Mouse (Mus musculus) right cerebral cortex, adult 2 months (tissue): ENCODE data around the gene Gm45062.

Experiments used
- DNase-seq, 2 experiments: peaks; one replicate each; pipeline ENCODE4 v3.0.0; 2021 to 2022; ENCODE audit warnings: low spot score in 2 of 2

Gene Gm45062

DNA sequence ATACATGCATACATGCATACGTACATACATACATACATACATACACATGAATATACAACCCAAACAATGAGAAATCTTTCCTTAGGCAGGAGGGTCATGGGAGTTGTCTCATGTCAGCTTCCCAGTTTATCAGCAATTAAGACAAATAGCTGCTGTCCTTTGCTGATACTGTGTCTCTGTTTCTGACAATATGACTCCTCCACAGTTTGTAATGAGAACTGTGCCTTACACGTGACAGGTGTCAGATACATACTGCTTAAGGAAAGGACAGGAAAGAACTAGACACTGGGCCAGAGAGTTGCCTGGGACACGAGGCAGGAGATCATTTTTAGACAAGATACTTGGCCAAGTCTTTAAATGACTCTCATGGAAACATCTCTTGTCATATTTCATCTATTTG, 215.1 kb downstream of the Gm45062 start:
- no peak for DNase-seq

- DNase-seq = no peak
Measured at GRCm38 (mm10) chr6:8474820-8475219, 215.6 kb downstream of the Gm45062 start.

GRCm38 (mm10) chr6:8479176-8479575, 219.9 kb downstream of the Gm45062 start:
- DNase-seq = no peak

DNA sequence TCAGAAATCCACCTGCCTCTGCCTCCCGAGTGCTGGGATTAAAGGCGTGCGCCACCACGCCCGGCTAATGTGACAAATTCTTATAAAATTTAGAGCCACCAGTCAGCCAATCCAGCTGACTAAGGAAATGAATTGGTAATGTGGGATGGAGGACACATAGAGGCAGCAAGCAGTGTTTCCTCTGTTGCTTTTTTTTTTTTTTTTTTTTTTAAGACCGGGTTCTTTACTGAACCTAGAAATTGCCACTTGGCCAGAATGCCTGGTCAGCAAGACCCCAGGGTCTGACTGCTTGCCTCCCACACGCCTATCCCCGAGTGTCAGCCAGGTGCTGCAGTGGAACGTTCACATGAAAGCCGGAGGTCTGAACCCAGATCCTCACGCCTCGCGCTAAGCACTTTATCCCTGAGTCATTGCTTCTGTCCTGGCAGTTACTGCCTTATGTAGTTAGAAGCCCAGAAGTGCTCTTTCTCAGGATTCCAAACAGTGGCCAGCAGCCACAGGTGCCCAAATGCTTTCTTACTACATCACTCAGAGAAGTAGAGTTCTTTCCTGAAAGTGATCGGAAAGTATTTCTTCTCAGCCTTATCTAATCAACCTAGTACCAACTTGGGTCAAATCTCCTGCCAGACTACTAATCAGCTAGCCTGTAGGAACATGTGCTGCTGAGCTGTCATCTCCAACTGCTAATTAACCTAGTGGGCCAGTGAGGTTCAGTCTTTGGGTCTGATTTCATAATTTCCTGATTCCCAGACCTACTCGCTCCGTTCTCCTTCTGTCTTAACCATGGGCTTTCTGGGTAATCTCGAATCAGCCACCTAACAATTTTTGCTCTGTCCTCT, 225.4 kb downstream of the Gm45062 start:
- no peak for DNase-seq

GRCm38 (mm10) chr6:8485414-8486175, 226.3 kb downstream of the Gm45062 start:
- no peak for DNase-seq

DNA sequence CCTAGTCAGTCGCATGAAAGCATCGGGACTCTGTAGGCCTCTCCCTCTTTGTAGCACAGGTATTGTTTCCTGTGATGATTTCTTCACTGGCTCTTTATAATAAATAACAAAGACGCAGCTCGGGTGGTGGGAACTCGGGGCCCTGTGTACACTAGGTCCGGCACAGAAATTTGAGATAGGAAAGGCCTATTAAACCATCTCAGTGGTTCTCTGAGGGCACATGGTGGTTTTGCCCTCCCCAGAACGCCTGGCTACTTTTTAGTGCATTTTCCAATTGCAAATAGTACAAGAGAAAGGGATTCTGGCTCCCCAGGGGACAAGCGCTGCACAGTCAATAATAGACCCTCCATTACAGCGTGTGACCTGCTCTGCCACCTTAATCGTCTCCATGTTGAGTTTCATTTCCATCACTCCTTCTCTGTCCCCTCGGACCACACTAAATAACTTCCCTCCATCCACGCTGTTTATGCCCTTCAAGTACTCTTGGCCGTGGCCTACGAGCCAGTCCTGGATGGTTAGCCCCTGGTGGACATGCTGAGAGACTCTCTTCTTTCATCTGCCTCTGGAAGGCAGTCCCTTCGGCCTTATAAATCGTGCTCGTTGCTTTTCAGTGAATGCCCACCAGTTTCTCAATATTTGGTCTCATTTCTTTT, 227.3 kb downstream of the Gm45062 start:
- DNase-seq = no peak

- DNase-seq = no peak
Measured at GRCm38 (mm10) chr6:8487044-8487853, 228.0 kb downstream of the Gm45062 start.

- DNase-seq = no peak
Measured at GRCm38 (mm10) chr6:8488249-8488648, 229.0 kb downstream of the Gm45062 start.

DNA sequence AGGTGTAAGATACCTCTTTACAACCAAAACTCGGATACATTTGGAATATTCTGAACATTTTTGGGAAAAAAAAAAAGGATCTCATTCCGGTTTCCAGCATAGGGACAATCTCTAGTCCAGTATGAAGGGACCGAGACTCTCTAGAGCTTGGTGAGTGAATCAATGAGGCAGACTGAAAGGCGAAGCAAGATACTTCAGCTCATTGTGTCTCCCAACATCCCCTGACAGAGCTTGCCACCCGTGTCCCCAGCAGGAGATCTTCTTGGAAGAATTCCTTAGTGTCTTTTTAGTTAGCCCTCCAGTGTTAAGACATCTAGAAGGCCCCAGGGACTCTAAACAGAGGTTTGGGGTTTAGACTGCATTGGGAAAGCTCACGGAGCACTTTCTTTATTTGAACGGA, 230.0 kb downstream of the Gm45062 start:
- no peak for DNase-seq

GRCm38 (mm10) chr6:8489938-8490585, 230.8 kb downstream of the Gm45062 start:
- no peak for DNase-seq

GRCm38 (mm10) chr6:8492248-8492647, 233.0 kb downstream of the Gm45062 start:
- no peak for DNase-seq

DNA sequence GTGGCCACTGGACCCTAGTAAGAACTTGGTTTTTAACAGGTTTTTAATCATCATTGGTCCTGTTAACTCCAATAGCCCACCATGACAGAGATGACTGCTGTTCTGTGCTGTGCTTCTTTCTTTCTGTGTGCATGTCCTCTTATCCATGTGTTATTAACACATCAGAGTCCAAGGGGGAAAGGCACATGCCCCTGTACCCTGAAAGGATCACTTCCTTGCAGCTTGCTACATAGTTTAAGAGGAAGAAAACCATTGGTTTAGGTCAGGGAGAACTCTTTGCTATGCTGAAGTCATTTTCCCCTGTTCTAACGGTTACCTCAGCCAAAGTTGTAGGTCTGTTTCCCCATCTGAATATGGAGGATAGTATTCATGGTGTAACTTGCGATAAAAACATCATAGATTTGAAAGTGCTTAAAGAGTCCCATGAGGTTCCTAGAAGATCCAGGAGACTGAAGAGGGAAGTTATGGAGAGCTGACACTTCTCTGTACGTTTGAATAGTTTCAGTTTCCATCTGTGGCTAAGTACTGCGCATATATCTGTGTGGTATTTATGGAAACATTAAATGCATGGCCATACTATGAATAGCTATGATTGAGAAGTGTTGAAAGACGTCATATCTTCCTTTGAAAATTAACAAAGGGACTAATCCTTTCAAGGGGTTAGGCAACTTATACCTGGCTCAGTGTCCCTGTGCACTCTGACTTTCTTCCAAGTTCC, 236.0 kb downstream of the Gm45062 start:
- DNase-seq = no peak

- DNase-seq = no peak
Measured at GRCm38 (mm10) chr6:8495827-8496222, 236.6 kb downstream of the Gm45062 start.

GRCm38 (mm10) chr6:8497234-8497867, 238.1 kb downstream of the Gm45062 start:
- no peak for DNase-seq

- no peak for DNase-seq
Measured at GRCm38 (mm10) chr6:8497868-8498257, 238.6 kb downstream of the Gm45062 start.

- DNase-seq = no peak
Measured at GRCm38 (mm10) chr6:8498961-8499360, 239.7 kb downstream of the Gm45062 start.

GRCm38 (mm10) chr6:8503953-8504352, 244.7 kb downstream of the Gm45062 start:
- DNase-seq = no peak

DNA sequence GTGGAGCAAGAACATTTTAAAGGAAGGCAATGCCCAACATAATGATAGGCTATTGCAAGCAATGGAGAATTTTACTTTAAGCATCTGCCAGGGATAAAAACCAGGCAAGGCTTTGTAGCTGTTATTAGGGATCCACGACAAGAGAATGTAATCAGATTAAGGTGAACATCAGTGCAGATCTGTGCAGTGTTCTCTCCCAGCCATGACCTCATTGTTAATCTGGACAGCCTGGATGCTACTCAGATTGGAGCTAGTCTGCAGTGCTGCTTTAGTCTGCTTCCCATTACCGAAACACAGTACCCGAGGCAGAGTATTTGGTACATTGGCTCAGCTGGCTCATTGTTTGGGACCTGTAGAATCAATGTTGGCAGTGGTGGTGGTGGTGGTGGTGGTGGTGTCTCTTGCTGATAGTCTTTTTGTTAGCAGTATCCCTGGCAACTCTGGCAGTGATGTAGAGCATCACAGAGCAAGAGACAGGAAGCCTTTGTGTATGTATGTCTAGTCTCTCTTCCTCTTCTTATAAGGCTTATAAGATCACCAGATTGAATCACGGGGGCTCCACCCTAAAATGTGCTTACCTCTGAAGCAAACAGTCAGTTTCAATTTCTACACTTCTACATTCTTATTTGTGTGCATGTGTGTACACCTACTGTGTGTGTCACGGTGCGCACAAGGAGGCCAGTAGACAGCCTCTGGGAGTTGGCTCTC, 245.4 kb downstream of the Gm45062 start:
- no peak for DNase-seq

- no peak for DNase-seq
Measured at GRCm38 (mm10) chr6:8506631-8507030, 247.4 kb downstream of the Gm45062 start.
